Mouse (Mus musculus) cerebellum, adult 2 months (tissue): ENCODE results near the gene Ackr3. TPM values are rescaled to one million over a fixed set of nuclear protein-coding genes. Genes with fewer than 3 reads are reported as not detected.

Experiments
- DNase-seq, 2 experiments: peaks; one replicate each; pipeline ENCODE4 v3.0.0; 2021
- H3K27ac ChIP-seq: fragments of 200-500 bp; 2 replicates; pipeline ENCODE4 v1.5.1; 2012; ENCODE audit warnings: low read length, control low read depth, inconsistent platforms; ENCODE audit not compliant: insufficient read depth
- H3K27me3 ChIP-seq: fragments of 200-500 bp; 2 replicates; pipeline ENCODE4 v1.6.1; 2012; ENCODE audit warnings: inconsistent platforms, mild to moderate bottlenecking, low read length, moderate library complexity; ENCODE audit not compliant: control insufficient read depth, insufficient read depth
- H3K4me1 ChIP-seq: fragments of 200-500 bp; 2 replicates; pipeline ENCODE4 v1.6.1; 2011; ENCODE audit warnings: low read length; ENCODE audit not compliant: control insufficient read depth, insufficient read depth
- H3K4me3 ChIP-seq: fragments of 200-500 bp; replicated peaks from 2 replicates; pipeline ENCODE3; 2011; ENCODE audit warnings: mild to moderate bottlenecking, low read depth, low read length, control low read depth; ENCODE audit not compliant: insufficient read depth
- CTCF ChIP-seq: fragments of 200-500 bp; IDR thresholded peaks from 2 replicates; pipeline ENCODE4 v1.5.1; 2011; ENCODE audit warnings: low read depth, mild to moderate bottlenecking, control low read depth, low read length, moderate library complexity, borderline replicate concordance; ENCODE audit not compliant: insufficient read depth
- POLR2A ChIP-seq: fragments of 200-500 bp; IDR thresholded peaks from 2 replicates; pipeline ENCODE4 v1.6.1; 2011; ENCODE audit warnings: low read length, control low read depth, borderline replicate concordance; ENCODE audit not compliant: insufficient read depth
- WGBS: fragments of 180-500 bp; shearing (Covaris S2); methylation state at CpG from one replicate; pipeline ENCODE4 v1.1.7; 2018; 5-methylcytosine and 5-hydroxymethylcytosine counted together
- polyA plus RNA-seq: library from polyadenylated mRNA; depleted of rRNA; stranded (reverse); fragments of >200 nt; gene quantifications from 2 replicates; pipeline ENCODE4 v1.2.3, GENCODE M21; 2012

Gene Ackr3
- polyA plus RNA-seq, 1 experiment: 17.3 TPM

GRCm38 (mm10) chr1:90207279-90207678 lies 3.5 kb downstream of the Ackr3 start:
- TF ChIP-seq CTCF (no peak), POLR2A (no peak)
- Histone ChIP-seq H3K27me3 (no peaks in the 10 kb centered on the region; the same call in 1 of the 2 replicates), H3K4me1 (peaks cover 31% of the 10 kb centered on the region), H3K4me3 (no peak overlapping the region), H3K27ac (0 out of 2 replicates have a peak overlapping the region, but pooled peaks have one; percentile 45)
- DNase-seq: no peak
- 88% methylated on average over 6 of the region's 6 CpGs for WGBS

- Histone ChIP-seq H3K27ac (no peak overlapping the region), H3K4me3 (no peak overlapping the region), H3K4me1 (peaks cover 34% of the 10 kb centered on the region), H3K27me3 (no peaks in the 10 kb centered on the region; the same call in 1 of the 2 replicates)
- no peak for TF ChIP-seq CTCF
- TF ChIP-seq POLR2A: no peak
- 78% methylated on average over 6 of the region's 6 CpGs for WGBS
- no peak for DNase-seq
Measured at GRCm38 (mm10) chr1:90207739-90208502, 4.1 kb downstream of the Ackr3 start.

GRCm38 (mm10) chr1:90208503-90208860 lies 4.7 kb downstream of the Ackr3 start:
- H3K27ac ChIP-seq: no peak overlapping the region
- H3K4me3 ChIP-seq: no peak overlapping the region
- 47% methylated on average over 9 of the region's 9 CpGs for WGBS
- DNase-seq: no peak
- TF ChIP-seq CTCF (no peak), POLR2A (no peak)
- peaks cover 35% of the 10 kb centered on the region for H3K4me1 ChIP-seq
- H3K27me3 ChIP-seq: no peaks in the 10 kb centered on the region; the same call in 1 of the 2 replicates

GRCm38 (mm10) chr1:90209069-90209468 lies 5.3 kb downstream of the Ackr3 start:
- peaks cover 32% of the 10 kb centered on the region for H3K4me1 ChIP-seq
- no peak overlapping the region for H3K27ac ChIP-seq
- no peak for DNase-seq
- TF ChIP-seq POLR2A (no peak), CTCF (no peak)
- no peaks in the 10 kb centered on the region; the same call in 1 of the 2 replicates for H3K27me3 ChIP-seq
- 89% methylated on average over 5 of the region's 5 CpGs for WGBS
- no peak overlapping the region for H3K4me3 ChIP-seq

- TF ChIP-seq CTCF: no peak
- no peak for TF ChIP-seq POLR2A
- Histone ChIP-seq H3K4me1 (peaks cover 31% of the 10 kb centered on the region), H3K4me3 (no peak overlapping the region), H3K27ac (no peak overlapping the region), H3K27me3 (no peaks in the 10 kb centered on the region; the same call in 1 of the 2 replicates)
- DNase-seq: no peak
- WGBS: 76% methylated on average over 2 of the region's 2 CpGs
Measured at GRCm38 (mm10) chr1:90209741-90210140, 6.0 kb downstream of the Ackr3 start.

- no peak overlapping the region for H3K27ac ChIP-seq
- 55% methylated on average over 6 of the region's 6 CpGs for WGBS
Measured at GRCm38 (mm10) chr1:90210346-90210745, 6.6 kb downstream of the Ackr3 start.

GRCm38 (mm10) chr1:90210761-90211160 lies 7.0 kb downstream of the Ackr3 start:
- Histone ChIP-seq H3K4me1 (peaks cover 31% of the 10 kb centered on the region), H3K27me3 (no peaks in the 10 kb centered on the region), H3K4me3 (no peak overlapping the region), H3K27ac (no peak overlapping the region)
- TF ChIP-seq POLR2A (no peak), CTCF (no peak)
- DNase-seq: peak in 1 of 2 experiments; percentile 22
- WGBS: 12% methylated on average over 4 of the region's 4 CpGs

More at GRCm38 (mm10) chr1:90210346-90210745, 6.6 kb downstream of the Ackr3 start:
- peaks cover 31% of the 10 kb centered on the region for H3K4me1 ChIP-seq
- TF ChIP-seq POLR2A (no peak), CTCF (no peak)
- no peak for DNase-seq
- no peaks in the 10 kb centered on the region for H3K27me3 ChIP-seq
- H3K4me3 ChIP-seq: no peak overlapping the region

- WGBS: 58% methylated on average over 6 of the region's 6 CpGs
- Histone ChIP-seq H3K4me1 (peaks cover 29% of the 10 kb centered on the region), H3K4me3 (no peak overlapping the region), H3K27ac (no peak overlapping the region), H3K27me3 (no peaks in the 10 kb centered on the region)
- no peak for TF ChIP-seq CTCF
- TF ChIP-seq POLR2A: no peak
- DNase-seq: no peak
Measured at GRCm38 (mm10) chr1:90212376-90212775, 8.6 kb downstream of the Ackr3 start.
